In the genomic region with DNA sequence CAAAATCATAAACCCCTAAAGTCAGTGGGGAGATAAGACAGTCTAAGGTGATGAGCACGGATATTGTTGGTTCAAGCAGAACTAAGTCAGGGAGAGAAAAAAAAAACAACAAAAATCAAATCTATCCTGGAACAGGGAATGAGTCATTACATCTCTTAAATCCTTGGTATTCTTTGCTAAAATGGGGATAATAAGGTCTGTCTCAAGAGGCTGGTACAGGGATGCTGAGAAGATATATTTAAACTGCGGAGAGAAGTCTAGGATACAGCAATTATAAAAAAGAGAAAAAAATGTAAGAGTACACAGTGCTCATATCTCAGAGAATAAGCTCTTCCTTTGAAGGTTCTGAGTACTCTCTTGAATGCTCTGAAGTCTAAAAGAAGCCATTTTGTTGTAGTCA, we compare ENCODE assay signal across 17 mouse cellular contexts.
"Had no signal": no experiment of that assay in that cellular context is flagged by ENCODE, and none has a peak within 500 bp of the region (broad histone marks: within the 10 kb centered on the region; RNA-seq: fewer than 3 reads in every experiment).

No protein-coding gene starts in this region.

- H3K9me3 ChIP-seq: midbrain, embryonic 10.5 days; midbrain, embryonic 12.5 days; neural tube, embryonic 13.5 days; neural tube, embryonic 15.5 days; stomach, embryonic 15.5 days had no signal

- H3K27ac ChIP-seq: midbrain, embryonic 10.5 days; neural tube, embryonic 13.5 days; neural tube, embryonic 15.5 days; stomach, embryonic 15.5 days; stomach, postnatal 0 days had no signal

- H3K27me3 ChIP-seq: midbrain, embryonic 12.5 days; neural tube, embryonic 13.5 days; neural tube, embryonic 15.5 days; stomach, embryonic 15.5 days had no signal

- H3K36me3 ChIP-seq: midbrain, embryonic 10.5 days; midbrain, embryonic 12.5 days; stomach, embryonic 15.5 days had no signal

- H3K4me3 ChIP-seq: midbrain, embryonic 10.5 days; midbrain, embryonic 12.5 days; myocyte; neural tube, embryonic 13.5 days; neural tube, embryonic 15.5 days; stomach, embryonic 15.5 days had no signal

- H3K9ac ChIP-seq: lung, embryonic 14.5 days; midbrain, embryonic 12.5 days; neural tube, embryonic 13.5 days; neural tube, embryonic 15.5 days; stomach, embryonic 15.5 days had no signal

- H3K4me2 ChIP-seq: lung, embryonic 14.5 days; midbrain, embryonic 12.5 days; neural tube, embryonic 13.5 days; neural tube, embryonic 15.5 days; stomach, embryonic 15.5 days had no signal

- DNase-seq: lung, adult 18-20 months; lung, embryonic 14.5 days; lung, postnatal 10 days; lung, postnatal 4 days; retina, postnatal 1 day; right cerebral cortex, postnatal 4 days; spleen, adult 18-20 months; thymus, adult 2 months; thymus, postnatal 25 days; thymus, postnatal 4 days had no signal

- H3K4me1 ChIP-seq: midbrain, embryonic 10.5 days; stomach, embryonic 15.5 days had no signal
